ENCODE assay signal across 8 mouse cellular contexts in genomic region chr17:5429090-5429771, GRCm38 (mm10). TPM values are rescaled to one million over a fixed set of nuclear protein-coding genes. Genes with fewer than 3 reads are reported as not detected.
DNase-seq lines count a peak whose midpoint lies in the region; ATAC-seq and TF ChIP-seq lines count a peak whose summit lies in the region.

No protein-coding gene starts in this region.

- peak; percentile 90 for ATAC-seq in forebrain, embryonic 16.5 days
- ATAC-seq in lung, embryonic 14.5 days (ENCODE audit: insufficient read depth) = peak; percentile 71

- no peak overlapping the region for H3K4me2 ChIP-seq in forebrain, embryonic 16.5 days (ENCODE audit: low read length)
- no peak overlapping the region for H3K4me2 ChIP-seq in lung, embryonic 14.5 days

- WGBS in forebrain, embryonic 16.5 days = 55% methylated on average over 10 of the region's 10 CpGs
- WGBS in lung, embryonic 14.5 days = 57% methylated on average over 10 of the region's 10 CpGs

- H3K27me3 ChIP-seq in MEL (ENCODE audit: control insufficient read depth in 1 of 2, insufficient read depth in 2 of 2, low read length in 2 of 2) = no peaks in the 10 kb centered on the region
- no peaks in the 10 kb centered on the region for H3K27me3 ChIP-seq in forebrain, embryonic 16.5 days (replicated peaks; ENCODE audit: control insufficient read depth, insufficient read depth, low read length)
- no peaks in the 10 kb centered on the region for H3K27me3 ChIP-seq in lung, embryonic 14.5 days (ENCODE audit: insufficient read depth, low read length)

- no peak overlapping the region for H3K9ac ChIP-seq in MEL (ENCODE audit: control insufficient read depth, low read depth, low read length, poor library complexity, severe bottlenecking)
- H3K9ac ChIP-seq in forebrain, embryonic 16.5 days (replicated peaks; ENCODE audit: low read depth, low read length) = no peak overlapping the region
- H3K9ac ChIP-seq in lung, embryonic 14.5 days = no peak overlapping the region

- H3K36me3 ChIP-seq in MEL (ENCODE audit: control insufficient read depth in 1 of 2, insufficient read depth in 2 of 2, low read length in 2 of 2) = peaks cover 1 to 8% of the 10 kb centered on the region in 2 experiments; a peak in 3 of 4 replicates
- H3K36me3 ChIP-seq in forebrain, embryonic 16.5 days (ENCODE audit: control insufficient read depth, insufficient read depth) = peaks cover 6% of the 10 kb centered on the region; the same call in 1 of the 2 replicates
- H3K36me3 ChIP-seq in lung, embryonic 14.5 days (ENCODE audit: insufficient read depth) = peaks cover 32% of the 10 kb centered on the region

- TF ChIP-seq RAD21 in MEL (IDR thresholded peaks at IDR 0.05; ENCODE audit: low read depth, low read length) = peak; percentile 95

- H3K27ac ChIP-seq in MEL (ENCODE audit: control insufficient read depth, low read depth, low read length) = no peak overlapping the region
- no peak overlapping the region for H3K27ac ChIP-seq in forebrain, embryonic 16.5 days (ENCODE audit: low read length)
- no peak overlapping the region for H3K27ac ChIP-seq in layer of hippocampus, adult 2 months
- no peak overlapping the region for H3K27ac ChIP-seq in lung, embryonic 14.5 days (ENCODE audit: low read depth)

- no peak for TF ChIP-seq POLR2A in MEL (IDR thresholded peaks at IDR 0.05; ENCODE audit: control insufficient read depth in 1 of 2, insufficient read depth in 1 of 2, low read depth in 1 of 2, low read length in 2 of 2, poor library complexity in 1 of 2)

- peaks cover 1% of the 10 kb centered on the region; the same call in 1 of the 2 replicates for H3K79me2 ChIP-seq in MEL (ENCODE audit: control insufficient read depth, insufficient read depth, low read length, poor library complexity)

- no peaks in the 10 kb centered on the region for H3K9me3 ChIP-seq in MEL (replicated peaks; ENCODE audit: insufficient read depth, low read length)
- H3K9me3 ChIP-seq in forebrain, embryonic 16.5 days (ENCODE audit: control insufficient read depth, low read length) = no peaks in the 10 kb centered on the region
- H3K9me3 ChIP-seq in lung, embryonic 14.5 days (ENCODE audit: low read depth, low read length) = no peaks in the 10 kb centered on the region

- DNase-seq in MEL (ENCODE audit: low read depth, low spot score) = peak; percentile 95
- peak; percentile 92 to 94 for DNase-seq in cerebellum, adult 18-20 months
- DNase-seq in heart, postnatal 4 days = peak; percentile 95
- peak; percentile 92 to 96 for DNase-seq in layer of hippocampus, adult 2 months (ENCODE audit: low spot score in 2 of 2)
- peak; percentile 99 for DNase-seq in lung, embryonic 14.5 days
- peak; percentile 91 for DNase-seq in ovary, postnatal 14 days (ENCODE audit: low spot score)
- peak; percentile 78 to 95 for DNase-seq in thymus, postnatal 10 days (ENCODE audit: low spot score in 2 of 2)

- no peak for TF ChIP-seq EP300 in MEL (IDR thresholded peaks at IDR 0.05; ENCODE audit: low read depth in 1 of 2, low read length in 2 of 2)

- peak in 2 of 3 experiments; percentile 98 to 99; a peak in 5 of 6 replicates for TF ChIP-seq CTCF in MEL (IDR thresholded peaks at IDR 0.05 in 2 of 3, conservative IDR thresholded peaks at IDR 0.05 in 1 of 3; ENCODE audit: control insufficient read depth in 1 of 3, insufficient read depth in 1 of 3, low read depth in 2 of 3, low read length in 3 of 3, poor library complexity in 1 of 3, severe bottlenecking in 1 of 3)
- TF ChIP-seq CTCF in layer of hippocampus, adult 2 months (conservative IDR thresholded peaks at IDR 0.05) = peak; percentile 99
- peak; percentile 99 for TF ChIP-seq CTCF in lung, embryonic 14.5 days (IDR thresholded peaks at IDR 0.05; ENCODE audit: low read depth)

- H3K4me3 ChIP-seq in MEL (ENCODE audit: control insufficient read depth in 1 of 2, insufficient read depth in 1 of 2, low read depth in 2 of 2, low read length in 2 of 2) = no peak overlapping the region
- no peak overlapping the region for H3K4me3 ChIP-seq in forebrain, embryonic 16.5 days (replicated peaks; ENCODE audit: low read length)
- no peak overlapping the region for H3K4me3 ChIP-seq in layer of hippocampus, adult 2 months
- no peak overlapping the region for H3K4me3 ChIP-seq in lung, embryonic 14.5 days (ENCODE audit: low read depth, low read length)

- H3K4me1 ChIP-seq in MEL (ENCODE audit: control insufficient read depth in 1 of 2, insufficient read depth in 2 of 2, low read length in 2 of 2) = peaks cover 0 to 5% of the 10 kb centered on the region in 2 experiments; a peak in 2 of 4 replicates
- no peaks in the 10 kb centered on the region for H3K4me1 ChIP-seq in forebrain, embryonic 16.5 days (replicated peaks; ENCODE audit: control insufficient read depth, insufficient read depth, low read length)
- no peaks in the 10 kb centered on the region for H3K4me1 ChIP-seq in lung, embryonic 14.5 days (ENCODE audit: insufficient read depth)

TF ChIP-seq in MEL, 35 proteins besides CTCF, POLR2A, EP300 and RAD21:
- TF ChIP-seq TCF12 (IDR thresholded peaks at IDR 0.05; ENCODE audit: low read depth, low read length) (no peak), HCFC1 (IDR thresholded peaks at IDR 0.05; ENCODE audit: low read depth, low read length) (no peak), ZNF384 (IDR thresholded peaks at IDR 0.05; ENCODE audit: low read depth, low read length) (peak; percentile 82), NRF1 (IDR thresholded peaks at IDR 0.05; ENCODE audit: insufficient read depth, low read depth, low read length, poor library complexity, severe bottlenecking) (no peak), SMC3 (IDR thresholded peaks at IDR 0.05; ENCODE audit: low read depth, low read length) (peak; percentile 99), SIN3A (IDR thresholded peaks at IDR 0.05; ENCODE audit: low read length) (peak; percentile 69), ZMIZ1 (IDR thresholded peaks at IDR 0.05; ENCODE audit: low read depth, low read length) (no peak), ZC3H11A (IDR thresholded peaks at IDR 0.05; ENCODE audit: low read depth, low read length) (peak; percentile 97), TBP (IDR thresholded peaks at IDR 0.05; ENCODE audit: low read depth, low read length) (0 out of 2 replicates have a peak, but pooled peaks have one; percentile 38), ELF1 (IDR thresholded peaks at IDR 0.05; ENCODE audit: low read depth, low read length) (peak; percentile 81)

RNA-seq across cellular contexts. Expression of gene Ldhal6b, which starts 10.7 kb away (rescaled TPM):
- 0.31 and 0.39 TPM in 2 replicates for total RNA-seq in MEL (2012; rRNA removed)
- polyA plus RNA-seq in MEL (2012; ENCODE audit: insufficient read depth in 1 of 2, insufficient read length in 2 of 2, low read depth in 1 of 2, low replicate concordance in 2 of 2, missing spikeins in 1 of 2) = not detected
- polyA plus RNA-seq in forebrain, embryonic 16.5 days (2015; fragmentation: Nextera tagmentation; extraction: Ambion mirVana) = not detected in 2 replicates
- 1 to 10 TPM; 1.0 to 1.3 TPM for total RNA-seq in heart, postnatal 4 days (2021)
- total RNA-seq in layer of hippocampus, adult 2 months (2021) = 1 to 10 TPM in 1 of 2 experiments, under 1 TPM in 1; 0.81 to 1.3 TPM
- not detected in 2 replicates for polyA plus RNA-seq in lung, embryonic 14.5 days (2014; fragmentation: Nextera tagmentation; extraction: Ambion mirVana)

RNA-seq across cellular contexts. Expression of gene Tmem242, which starts 10.8 kb away (rescaled TPM):
- 27.0 and 28.2 TPM in 2 replicates for total RNA-seq in MEL (2012; rRNA removed)
- polyA plus RNA-seq in MEL (2012; ENCODE audit: insufficient read depth in 1 of 2, insufficient read length in 2 of 2, low read depth in 1 of 2, low replicate concordance in 2 of 2, missing spikeins in 1 of 2) = 10 to 100 TPM in 1 of 2 experiments, not detected in 1; 49.2 TPM
- polyA plus RNA-seq in forebrain, embryonic 16.5 days (2015; fragmentation: Nextera tagmentation; extraction: Ambion mirVana) = 93.1 and 97.6 TPM in 2 replicates
- total RNA-seq in heart, postnatal 4 days (2021) = 100 to 1,000 TPM; 128 to 131 TPM
- 10 to 100 TPM; 75.2 to 77.0 TPM for total RNA-seq in layer of hippocampus, adult 2 months (2021)
- 127 and 130 TPM in 2 replicates for polyA plus RNA-seq in lung, embryonic 14.5 days (2014; fragmentation: Nextera tagmentation; extraction: Ambion mirVana)
